Mouse (Mus musculus) forebrain, embryonic 11.5 days (tissue): ENCODE results near the gene Mogs. TPM values are rescaled to one million over a fixed set of nuclear protein-coding genes. Genes with fewer than 3 reads are reported as not detected.

Source experiments
- ATAC-seq: fragments of 200-750 bp; cut with Nextera tagmentation; replicated peaks from 2 replicates; pipeline ENCODE4 v1.8.0; 2017; ENCODE audit warnings: moderate TSS enrichment; ENCODE audit not compliant: low FRiP score
- DNase-seq: peaks from one replicate; pipeline ENCODE4 v3.0.0-alpha.2; 2017; ENCODE audit warnings: low spot score
- H3K27ac ChIP-seq: fragments of 300-500 bp; sonication (generic); 2 replicates; pipeline ENCODE4 v1.5.1; 2014; ENCODE audit warnings: low read depth, low read length
- H3K27me3 ChIP-seq: fragments of 300-500 bp; sonication (generic); 2 replicates; pipeline ENCODE4 v1.6.1; 2014; ENCODE audit warnings: mild to moderate bottlenecking, low read length, mixed read lengths; ENCODE audit not compliant: control insufficient read depth, insufficient read depth
- H3K36me3 ChIP-seq: fragments of 300-500 bp; sonication (generic); 2 replicates; pipeline ENCODE4 v1.6.1; 2014; ENCODE audit warnings: mild to moderate bottlenecking, low read length, moderate library complexity, mixed read lengths; ENCODE audit not compliant: control insufficient read depth, insufficient read depth
- H3K4me1 ChIP-seq: fragments of 300-500 bp; sonication (generic); replicated peaks from 2 replicates; pipeline ENCODE4 v1.6.1; 2014; ENCODE audit warnings: low read length, mixed read lengths; ENCODE audit not compliant: control insufficient read depth, insufficient read depth
- H3K4me2 ChIP-seq: fragments of 300-500 bp; sonication (generic); 2 replicates; pipeline ENCODE4 v1.6.1; 2014; ENCODE audit warnings: low read depth, mild to moderate bottlenecking, low read length, moderate library complexity, mixed read lengths; ENCODE audit not compliant: severe bottlenecking
- H3K4me3 ChIP-seq: fragments of 300-500 bp; sonication (generic); 2 replicates; pipeline ENCODE4 v1.5.1; 2014; ENCODE audit warnings: low read depth, low read length
- H3K9ac ChIP-seq: fragments of 300-500 bp; sonication (generic); 2 replicates; pipeline ENCODE4 v1.6.1; 2014; ENCODE audit warnings: low read length
- H3K9me3 ChIP-seq: fragments of 300-500 bp; sonication (generic); 2 replicates; pipeline ENCODE4 v1.6.1; 2016; ENCODE audit warnings: low read length, mixed read lengths; ENCODE audit not compliant: control insufficient read depth
- WGBS: fragments of 180-500 bp; shearing (Covaris S2); extraction: QIAGEN DNeasy Blood & Tissue Kit; methylation state at CpG from one replicate; pipeline ENCODE4 v1.1.7; 2014; 5-methylcytosine and 5-hydroxymethylcytosine counted together
- polyA plus RNA-seq: library from polyadenylated mRNA; unstranded; fragments of >200 nt; fragmentation: Nextera tagmentation; extraction: Ambion mirVana; gene quantifications from 2 replicates; pipeline ENCODE4 v1.2.1, GENCODE M21; 2014

Gene Mogs
- polyA plus RNA-seq, 1 experiment from 2014 or later = 37.1 TPM

- peak overlapping the region; percentile 90 for H3K4me2 ChIP-seq
- H3K9me3 ChIP-seq = no peaks in the 10 kb centered on the region
- peaks cover 9% of the 10 kb centered on the region; the same call in 1 of the 2 replicates for H3K4me1 ChIP-seq
- H3K4me3 ChIP-seq = peak overlapping the region; percentile 72
- H3K36me3 ChIP-seq = no peaks in the 10 kb centered on the region
- H3K27me3 ChIP-seq = peaks cover 2% of the 10 kb centered on the region; the same call in 1 of the 2 replicates
- H3K27ac ChIP-seq = peak overlapping the region; percentile 26
- DNase-seq (peak; percentile 84), ATAC-seq (peak; percentile 76)
- peak overlapping the region; percentile 77 for H3K9ac ChIP-seq
- under 1% methylated on average over 73 of the region's 74 CpGs for WGBS
These were observed 13.4 kb upstream of the Mogs start for GRCm38 (mm10) chr6:83101688-83102556.

GRCm38 (mm10) chr6:83103130-83103650 lies 12.1 kb upstream of the Mogs start:
- Histone ChIP-seq H3K36me3 (no peaks in the 10 kb centered on the region), H3K27me3 (peaks cover 2% of the 10 kb centered on the region; the same call in 1 of the 2 replicates), H3K27ac (no peak overlapping the region), H3K9me3 (no peaks in the 10 kb centered on the region), H3K4me1 (peaks cover 14% of the 10 kb centered on the region), H3K4me2 (no peak overlapping the region), H3K9ac (no peak overlapping the region; the same call in 1 of the 2 replicates), H3K4me3 (no peak overlapping the region)
- ATAC-seq (no peak), DNase-seq (peak; percentile 58)
- 38% methylated on average over 11 of the region's 11 CpGs for WGBS

GRCm38 (mm10) chr6:83104158-83104557 lies 11.1 kb upstream of the Mogs start:
- ATAC-seq (no peak), DNase-seq (no peak)
- no peak overlapping the region for H3K9ac ChIP-seq
- H3K36me3 ChIP-seq = no peaks in the 10 kb centered on the region
- H3K27ac ChIP-seq = no peak overlapping the region
- H3K27me3 ChIP-seq = peaks cover 2% of the 10 kb centered on the region; the same call in 1 of the 2 replicates
- H3K4me3 ChIP-seq = no peak overlapping the region
- peaks cover 19% of the 10 kb centered on the region for H3K4me1 ChIP-seq
- H3K9me3 ChIP-seq = no peaks in the 10 kb centered on the region
- no peak overlapping the region for H3K4me2 ChIP-seq
- 74% methylated on average over 4 of the region's 4 CpGs for WGBS

- peak overlapping the region; percentile 83 for H3K9ac ChIP-seq
- ATAC-seq (peak; percentile 66), DNase-seq (peak; percentile 92)
- WGBS = 34% methylated on average over 13 of the region's 13 CpGs
- H3K4me2 ChIP-seq = peak overlapping the region; percentile 85
- no peaks in the 10 kb centered on the region for H3K36me3 ChIP-seq
- no peak overlapping the region for H3K27ac ChIP-seq
- no peaks in the 10 kb centered on the region for H3K9me3 ChIP-seq
- peaks cover 19% of the 10 kb centered on the region for H3K4me1 ChIP-seq
- peak overlapping the region; percentile 76 for H3K4me3 ChIP-seq
- H3K27me3 ChIP-seq = peaks cover 2% of the 10 kb centered on the region; the same call in 1 of the 2 replicates
These were observed 7.5 kb upstream of the Mogs start for GRCm38 (mm10) chr6:83107566-83108400.

GRCm38 (mm10) chr6:83108762-83109668 lies 6.3 kb upstream of the Mogs start, which contains the start of gene Mrpl53:
Mrpl53 (plus strand) TSS chr6:83109040.
- Histone ChIP-seq H3K27ac (peak within 1 kb of the TSS; percentile 70), H3K4me2 (peak within 1 kb of the TSS; percentile 85), H3K9ac (peak within 1 kb of the TSS; percentile 83), H3K36me3 (no peaks in the 10 kb centered on the region), H3K4me1 (peaks cover 15% of the 10 kb centered on the region), H3K9me3 (no peaks in the 10 kb centered on the region), H3K27me3 (no peaks in the 10 kb centered on the region), H3K4me3 (peak within 1 kb of the TSS; percentile 76)
- DNase-seq (peak; percentile 87), ATAC-seq (peak; percentile 88)
- under 1% methylated on average over 76 of the region's 76 CpGs for WGBS

GRCm38 (mm10) chr6:83111510-83112136 lies 3.7 kb upstream of the Mogs start:
- peaks cover 20% of the 10 kb centered on the region for H3K4me1 ChIP-seq
- no peak overlapping the region for H3K27ac ChIP-seq
- DNase-seq = no peak
- no peaks in the 10 kb centered on the region for H3K9me3 ChIP-seq
- no peak overlapping the region for H3K4me2 ChIP-seq
- no peaks in the 10 kb centered on the region for H3K36me3 ChIP-seq
- no peaks in the 10 kb centered on the region for H3K27me3 ChIP-seq
- no peak for ATAC-seq
- 90% methylated on average over 4 of the region's 4 CpGs for WGBS
- no peak overlapping the region for H3K4me3 ChIP-seq
- no peak overlapping the region for H3K9ac ChIP-seq

- WGBS = 2% methylated on average over 44 of the region's 48 CpGs
- no peak; the same call in 1 of the 2 replicates for ATAC-seq
- H3K4me1 ChIP-seq = peaks cover 11% of the 10 kb centered on the region; the same call in 1 of the 2 replicates
These were observed 531 bp downstream of the Mogs start for GRCm38 (mm10) chr6:83115682-83116372.

More at GRCm38 (mm10) chr6:83115682-83116372, 531 bp downstream of the Mogs start:
- peak overlapping the region; percentile 87 for H3K4me3 ChIP-seq
- peak; percentile 56 for DNase-seq
- H3K36me3 ChIP-seq = no peaks in the 10 kb centered on the region; the same call in none of the 2 replicates
- H3K9me3 ChIP-seq = no peaks in the 10 kb centered on the region
- H3K27ac ChIP-seq = peak overlapping the region; percentile 44
- H3K27me3 ChIP-seq = no peaks in the 10 kb centered on the region
- H3K9ac ChIP-seq = peak overlapping the region; percentile 85
- peak overlapping the region; percentile 96 for H3K4me2 ChIP-seq
